Mouse (Mus musculus) adrenal gland (tissue): ENCODE measurements around the gene Sgca.

Experiments used
- intact Hi-C: fragments of 180-260 bp; cut with DNase I; formaldehyde crosslinking; loops from one replicate; pipeline ENCODE4 v1.15.1; 2025

Sgca gene

DNA sequence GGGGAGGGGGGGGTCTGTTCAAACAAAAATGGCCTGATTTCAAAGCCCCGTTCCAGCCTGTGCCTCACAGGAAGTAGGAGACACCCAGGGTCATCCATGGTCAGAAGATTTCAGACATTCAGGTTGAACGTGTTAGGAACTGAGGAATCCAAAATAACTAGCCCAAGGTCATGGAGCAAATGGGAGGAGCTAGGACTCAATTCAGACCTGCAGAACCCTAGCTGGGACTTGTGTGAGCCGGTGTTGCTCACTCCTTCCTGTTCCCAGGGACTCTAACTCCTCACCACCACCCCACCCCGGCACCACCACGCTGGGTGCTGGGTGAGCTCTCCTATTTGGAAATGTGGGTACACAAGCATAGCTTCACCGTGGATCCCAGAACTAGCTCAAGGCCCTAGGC lies 11.2 kb upstream of the Sgca start:
- intact Hi-C loops = no loop called here

DNA sequence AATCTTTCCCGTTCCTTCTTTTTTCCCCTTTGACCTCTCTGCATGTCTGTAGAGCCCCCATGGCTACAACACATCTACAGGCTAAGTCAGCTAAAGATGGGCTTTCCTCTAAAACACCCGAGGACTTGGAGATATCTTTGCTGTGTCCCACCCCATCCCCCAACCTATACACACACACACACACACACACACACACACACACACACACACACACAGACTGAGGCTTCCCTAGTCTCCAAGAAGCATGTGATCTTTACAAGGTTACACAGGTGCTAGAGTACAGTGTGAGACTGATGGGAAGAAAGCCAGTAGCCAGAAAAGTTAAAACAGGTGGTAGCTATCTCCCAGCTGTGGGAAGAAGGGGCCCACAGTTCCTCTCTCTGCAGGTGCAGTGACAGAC lies 10.3 kb upstream of the Sgca start:
- intact Hi-C loops = no loop called here

DNA sequence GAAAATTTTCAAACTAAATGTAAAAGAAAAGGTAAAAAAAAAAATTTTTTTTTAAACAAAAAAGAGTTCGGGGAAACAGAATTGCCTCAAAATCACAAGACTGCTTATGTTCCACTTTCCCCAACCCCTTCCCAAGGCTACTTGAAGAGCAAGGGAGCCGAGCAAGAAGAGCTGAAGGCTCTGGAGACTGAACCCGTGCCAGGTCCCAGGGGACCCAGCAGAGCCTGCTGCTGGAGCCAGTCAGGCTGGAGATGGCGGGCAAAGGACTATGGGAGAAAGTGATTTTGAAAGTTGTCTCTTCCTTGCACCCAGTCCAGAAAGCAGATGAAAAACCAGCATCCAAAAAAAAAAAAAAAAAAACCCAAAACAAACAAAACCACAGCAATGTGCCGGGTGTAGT lies 9.7 kb upstream of the Sgca start:
- intact Hi-C loops = no loop called here

DNA sequence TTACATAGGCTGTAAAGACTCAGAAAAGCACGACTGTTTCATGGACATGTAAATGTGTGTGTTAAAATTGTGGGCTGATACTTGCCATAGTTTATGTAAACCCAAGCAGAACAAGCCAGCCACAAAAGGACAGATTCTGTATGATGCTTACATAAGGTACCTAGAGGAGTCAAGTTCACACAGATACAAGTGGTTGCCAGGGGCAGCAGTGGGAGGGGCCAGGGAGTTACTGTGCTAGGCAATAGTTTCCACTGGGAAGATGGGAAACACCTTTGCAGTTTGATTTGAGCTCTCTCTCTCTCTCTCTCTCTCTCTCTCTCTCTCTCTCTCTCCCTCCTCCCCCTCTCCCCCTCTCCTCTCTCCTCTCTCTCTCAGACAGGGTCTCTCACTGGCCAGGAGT lies 9.0 kb upstream of the Sgca start:
- intact Hi-C loops = no loop called here

DNA sequence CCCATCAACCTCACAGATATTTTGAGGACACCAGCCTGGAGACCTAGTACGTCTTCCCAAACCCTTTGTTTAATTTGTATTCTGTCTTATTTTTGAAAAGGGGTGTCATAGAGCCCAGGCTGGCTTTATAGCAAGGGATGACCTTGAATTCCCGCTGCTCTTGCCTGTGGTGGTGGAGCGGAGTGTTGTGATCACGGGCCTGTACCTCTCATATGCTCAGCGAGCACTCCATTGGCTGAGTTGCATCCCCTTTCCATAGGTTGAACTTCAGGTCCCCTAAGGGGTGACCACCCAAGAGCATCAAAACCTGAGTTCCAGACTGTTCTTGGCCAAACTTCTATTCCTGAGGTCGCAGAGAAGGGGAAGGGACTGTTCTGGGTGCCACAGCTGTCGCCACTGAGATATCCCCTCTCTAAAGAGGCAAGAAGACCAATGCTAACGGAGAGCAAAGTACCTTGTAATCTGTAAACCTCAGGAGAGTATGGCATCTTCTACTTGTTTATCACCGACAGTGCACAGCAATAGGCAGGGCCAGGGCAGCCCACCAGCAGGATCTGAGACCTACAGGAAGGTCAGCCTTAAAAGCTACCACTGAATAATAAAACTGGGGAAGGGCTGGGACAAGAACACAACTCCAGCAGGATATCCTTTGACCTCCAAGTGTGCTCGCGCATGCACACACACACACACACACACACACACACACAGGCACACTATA lies 3.5 kb upstream of the Sgca start:
- intact Hi-C loops = loop anchor here (2.0 kb wide), 1 partner anchor 21 kb away; no protein-coding TSS in a partner anchor

DNA sequence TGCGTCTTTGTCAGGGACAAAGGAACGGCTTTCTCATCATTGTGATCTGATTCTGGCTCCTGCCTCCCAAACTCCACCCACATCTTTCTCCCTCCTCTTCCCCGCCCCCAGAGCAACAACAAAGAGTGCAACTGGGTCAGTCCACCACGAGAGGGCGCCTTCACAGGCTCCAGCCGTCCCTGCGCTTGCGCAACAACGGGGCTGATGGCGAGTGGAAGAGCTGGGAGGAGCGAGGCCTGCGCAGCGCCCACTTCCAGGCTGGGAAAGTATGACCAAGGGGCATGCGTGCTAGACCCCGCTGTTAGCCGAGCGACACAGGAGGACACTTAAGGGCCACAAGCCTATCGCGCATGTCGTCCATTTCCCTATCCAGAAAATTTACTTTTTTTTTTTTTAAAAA lies 2.8 kb upstream of the Sgca start:
- intact Hi-C loops = loop anchor here (2.0 kb wide), 1 partner anchor 22 kb away; no protein-coding TSS in a partner anchor

DNA sequence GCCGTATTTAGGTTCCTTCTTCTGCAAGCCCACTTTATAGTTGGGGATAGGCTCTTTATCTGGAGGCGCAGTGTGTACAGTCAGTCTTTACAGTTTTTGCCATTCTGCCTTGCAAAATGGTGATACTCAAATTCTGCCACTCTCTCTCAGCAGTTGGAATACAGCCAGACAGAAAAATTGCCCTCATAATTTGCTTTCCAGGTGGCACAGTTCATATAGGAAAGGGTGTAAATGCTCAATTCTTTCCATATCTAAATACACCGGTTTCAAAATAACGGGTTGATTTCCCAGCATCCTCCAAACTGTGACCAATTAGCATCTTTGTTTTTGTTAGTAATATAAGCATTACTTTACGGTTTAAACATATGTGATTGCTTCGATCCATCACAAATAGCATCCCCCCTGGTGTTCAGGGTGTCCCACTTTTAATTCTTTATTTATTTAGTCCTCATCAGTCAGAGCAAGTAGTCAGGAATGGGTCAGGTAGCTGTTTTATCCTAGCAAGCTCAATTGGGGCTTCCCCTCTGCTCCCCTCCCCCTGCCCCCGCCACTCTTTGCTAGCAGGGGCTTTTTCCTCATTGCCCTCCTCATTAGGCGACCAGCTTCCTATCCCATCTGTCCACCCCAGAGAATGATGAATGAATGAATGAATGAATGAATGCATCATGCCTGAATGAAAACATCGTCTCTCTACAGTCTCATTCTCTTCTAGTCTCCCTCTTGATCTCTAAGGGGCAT lies 2.2 kb upstream of the Sgca start:
- intact Hi-C loops = loop anchor here (2.0 kb wide), 1 partner anchor 22 kb away; no protein-coding TSS in a partner anchor

DNA sequence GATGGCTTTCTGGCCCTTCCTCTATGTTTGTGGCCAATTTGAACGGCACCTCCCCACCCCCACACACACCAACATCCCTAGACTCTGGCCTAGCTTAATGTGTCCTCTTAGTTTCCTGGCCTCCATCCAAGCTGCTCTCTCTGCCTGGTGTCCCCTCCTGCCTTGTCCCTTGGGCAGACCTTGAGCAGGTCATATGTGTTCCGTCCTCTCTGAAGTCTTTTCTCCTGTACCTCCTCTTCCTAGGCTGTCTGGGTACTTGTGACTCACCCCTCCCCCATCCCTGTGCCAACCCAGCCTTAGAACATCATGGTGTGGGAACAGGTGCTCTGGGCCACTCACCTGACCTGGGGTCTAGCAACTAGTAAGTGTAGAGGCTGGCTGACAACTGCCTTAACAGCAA lies 1.2 kb downstream of the Sgca start:
- intact Hi-C loops = no loop called here

DNA sequence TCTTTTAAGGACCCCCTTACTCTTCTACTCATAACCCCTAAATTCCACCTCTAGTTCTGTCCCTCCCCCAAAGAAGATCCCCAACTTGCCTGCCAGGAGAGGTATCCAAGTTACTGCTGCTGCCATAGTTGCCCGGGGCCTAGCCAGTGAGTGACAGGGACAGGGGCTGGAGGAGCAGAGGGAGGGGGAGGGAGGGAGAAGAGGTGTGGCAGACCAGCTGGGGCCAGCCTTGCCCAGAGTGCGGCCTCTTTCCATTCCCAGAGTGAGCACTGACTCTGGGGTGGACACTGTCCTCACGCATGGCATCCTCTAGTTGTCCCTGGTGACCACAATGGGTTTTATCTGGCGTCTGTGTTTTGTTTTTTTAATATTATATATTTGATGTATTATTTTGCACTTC lies 2.8 kb downstream of the Sgca start:
- intact Hi-C loops = no loop called here

DNA sequence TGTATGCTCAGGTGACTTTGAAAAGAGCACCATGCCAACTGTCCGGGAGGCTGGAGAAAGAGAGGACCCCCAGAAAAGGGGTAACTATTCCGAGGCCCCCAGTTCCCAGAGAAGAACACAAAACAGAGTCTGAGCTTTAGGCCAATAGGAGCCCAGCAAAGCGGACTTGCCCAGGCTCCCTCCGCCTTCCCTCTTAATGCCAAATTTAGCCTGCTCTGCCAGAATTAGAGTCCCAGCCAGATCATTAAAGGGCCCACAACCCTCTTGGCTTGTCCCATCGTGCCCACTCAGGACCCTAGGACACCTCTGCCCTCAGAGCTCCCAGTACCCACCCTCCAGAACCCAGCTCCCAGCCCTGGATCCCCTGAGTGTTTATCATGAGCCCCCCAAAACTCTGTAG lies 3.2 kb downstream of the Sgca start:
- intact Hi-C loops = no loop called here

DNA sequence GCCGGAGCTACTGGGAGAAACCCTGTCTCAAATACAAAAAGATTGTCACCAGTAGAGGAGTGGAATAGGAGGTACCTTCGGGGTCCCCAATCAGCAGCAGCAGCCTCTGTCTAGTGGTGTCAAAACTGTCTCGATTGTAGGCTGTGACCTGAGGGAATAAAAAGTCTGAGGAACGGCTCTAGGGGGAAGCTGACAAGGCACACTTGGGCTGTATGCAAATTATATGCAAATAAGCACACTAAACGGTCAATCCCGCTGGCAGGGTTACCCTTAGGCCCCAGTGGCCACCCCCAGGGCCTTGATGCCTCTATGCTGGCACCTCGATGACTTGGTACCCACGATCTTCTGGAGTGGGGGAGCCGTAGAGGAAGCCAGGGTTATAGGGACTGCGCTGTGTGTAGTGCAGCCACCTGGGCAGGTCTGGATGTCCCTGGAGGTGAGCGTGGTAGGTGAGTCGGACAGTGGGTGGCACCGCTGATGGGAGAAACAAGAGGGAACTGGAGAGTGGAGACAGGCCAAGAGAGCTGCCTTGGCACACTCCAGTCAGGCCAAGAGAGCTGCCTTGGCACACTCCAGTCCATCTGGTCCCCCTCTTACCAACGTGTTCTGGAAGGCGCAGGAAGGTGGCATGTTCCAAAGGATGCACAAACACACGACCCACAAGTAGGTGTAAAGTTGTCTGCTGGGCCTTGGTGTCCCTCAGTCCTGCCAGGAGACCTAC lies 4.1 kb downstream of the Sgca start:
- intact Hi-C loops = no loop called here

DNA sequence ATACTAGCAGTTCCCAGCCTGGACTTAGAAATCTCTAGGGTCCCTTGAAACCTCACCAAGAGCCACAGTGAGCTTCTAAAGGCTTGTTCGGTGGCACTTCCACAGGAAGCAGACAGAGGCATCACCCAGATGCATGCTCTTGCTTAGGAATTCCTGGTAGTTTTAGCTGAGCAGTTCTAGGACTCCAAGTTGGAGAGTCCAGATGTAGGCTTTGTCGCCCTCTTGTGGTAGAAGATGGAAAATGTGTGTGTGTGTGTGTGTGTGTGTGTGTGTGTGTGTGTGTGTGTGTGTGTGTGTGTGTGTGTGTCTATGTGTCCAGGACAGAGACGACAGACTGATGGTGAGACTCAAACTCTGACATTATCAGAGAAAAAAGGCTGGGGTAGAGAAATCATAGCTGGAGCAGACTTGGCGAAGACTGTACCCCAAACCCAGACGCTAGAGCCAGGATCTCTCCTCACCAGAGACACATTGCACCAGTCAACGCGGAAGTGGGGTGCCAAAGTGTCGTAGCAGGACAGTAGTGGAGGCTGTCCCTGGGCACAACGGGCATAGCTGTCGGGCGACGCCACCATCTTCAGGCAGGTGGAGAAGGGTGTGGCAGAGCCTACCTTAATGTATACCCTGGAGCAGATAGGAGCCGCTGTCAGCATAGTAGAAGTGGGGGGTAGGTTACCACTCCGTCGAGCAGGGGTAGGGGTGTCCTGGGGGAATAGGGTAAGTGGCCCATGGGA lies 5.8 kb downstream of the Sgca start:
- intact Hi-C loops = loop anchor here (1.0 kb wide), 1 partner anchor 31 kb away; no protein-coding TSS in a partner anchor

DNA sequence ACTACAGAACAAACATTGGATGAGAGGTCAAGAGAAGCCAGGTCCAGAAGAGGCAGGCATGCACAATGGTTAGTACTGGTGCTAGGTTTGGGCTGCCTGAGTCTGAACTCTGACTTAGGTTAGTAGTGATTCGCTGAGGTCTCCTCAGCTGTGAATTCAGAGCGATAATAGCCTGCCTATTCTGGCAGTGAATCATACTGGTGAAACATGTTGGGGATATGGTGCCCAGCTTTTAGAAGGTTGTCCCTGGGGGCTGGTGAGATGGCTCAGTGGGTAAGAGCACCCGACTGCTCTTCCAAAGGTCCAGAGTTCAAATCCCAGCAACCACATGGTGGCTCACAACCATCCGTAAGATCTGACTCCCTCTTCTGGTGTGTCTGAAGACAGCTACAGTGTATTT lies 6.4 kb downstream of the Sgca start:
- intact Hi-C loops = loop anchor here (1.0 kb wide), 1 partner anchor 30 kb away; no protein-coding TSS in a partner anchor

DNA sequence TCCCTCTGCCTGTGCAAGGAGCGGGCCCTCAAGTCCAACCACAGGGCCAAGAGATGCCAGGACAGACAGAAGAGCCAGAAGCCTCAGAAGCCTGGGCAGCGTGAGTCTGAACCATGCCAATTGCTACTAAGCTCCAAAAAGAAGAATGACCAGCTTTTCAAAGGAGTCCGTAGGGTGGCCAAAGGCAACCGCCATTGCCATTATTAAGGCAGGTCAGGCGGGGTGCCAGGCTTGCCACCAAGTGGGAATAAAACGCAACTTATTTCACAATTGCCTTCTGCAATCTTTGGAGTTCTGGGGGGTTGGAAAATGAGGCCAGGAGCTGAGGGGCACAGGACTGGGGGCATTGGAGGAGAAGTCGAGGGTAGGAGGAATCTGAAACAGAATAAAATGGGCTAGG lies 7.9 kb downstream of the Sgca start:
- intact Hi-C loops = no loop called here

DNA sequence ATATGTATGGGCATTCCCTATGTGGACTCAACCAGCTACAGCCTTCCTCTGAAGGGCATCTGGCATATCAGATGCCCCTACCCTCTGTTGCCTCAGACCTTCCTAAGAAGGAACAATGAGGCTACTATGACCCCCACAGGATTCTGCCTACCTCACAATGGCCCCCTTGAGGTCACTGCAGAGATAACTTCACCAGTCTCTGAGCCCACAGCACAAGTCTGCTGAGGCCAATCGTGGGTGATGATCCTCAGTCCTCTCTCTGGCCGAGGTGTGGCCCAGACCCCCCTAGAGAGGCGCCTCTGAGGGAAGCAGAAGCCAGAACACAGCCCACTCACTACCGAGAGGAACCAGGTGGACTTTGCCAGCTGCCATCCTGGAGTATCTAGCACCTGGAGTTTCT lies 8.7 kb downstream of the Sgca start, which contains the start of gene Hils1:
TSS of gene Hils1 (plus strand) at position 175 of the 400 bp plus-strand sequence.
- intact Hi-C loops = no loop called here

DNA sequence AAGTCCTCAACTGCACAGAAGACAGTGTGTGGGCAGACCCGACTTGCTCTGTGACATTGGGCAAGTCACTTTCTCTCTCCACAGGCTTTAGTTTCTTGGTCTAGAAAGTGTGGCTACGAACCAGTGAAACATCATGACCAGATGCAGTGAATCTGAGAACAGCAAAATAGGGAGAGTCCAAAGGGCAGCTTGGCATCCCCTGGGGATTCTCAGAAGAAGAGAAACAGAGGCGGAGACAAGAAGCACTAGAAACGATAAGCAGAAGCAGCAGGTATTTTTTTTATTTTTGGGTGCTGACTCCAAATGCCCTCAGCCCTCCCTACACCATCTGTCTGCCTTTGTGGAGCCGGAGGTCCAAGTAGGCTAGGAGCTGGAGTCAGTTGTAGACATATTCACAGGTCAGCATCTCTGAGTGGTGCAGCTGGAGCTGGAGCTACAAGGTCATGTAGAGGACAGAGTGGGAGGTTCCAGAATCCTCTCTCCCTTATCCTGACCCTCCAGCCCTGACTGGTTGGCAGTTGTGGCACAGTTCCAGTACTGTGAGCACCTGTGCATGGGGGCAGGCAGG lies 13.5 kb downstream of the Sgca start:
- intact Hi-C loops = no loop called here

DNA sequence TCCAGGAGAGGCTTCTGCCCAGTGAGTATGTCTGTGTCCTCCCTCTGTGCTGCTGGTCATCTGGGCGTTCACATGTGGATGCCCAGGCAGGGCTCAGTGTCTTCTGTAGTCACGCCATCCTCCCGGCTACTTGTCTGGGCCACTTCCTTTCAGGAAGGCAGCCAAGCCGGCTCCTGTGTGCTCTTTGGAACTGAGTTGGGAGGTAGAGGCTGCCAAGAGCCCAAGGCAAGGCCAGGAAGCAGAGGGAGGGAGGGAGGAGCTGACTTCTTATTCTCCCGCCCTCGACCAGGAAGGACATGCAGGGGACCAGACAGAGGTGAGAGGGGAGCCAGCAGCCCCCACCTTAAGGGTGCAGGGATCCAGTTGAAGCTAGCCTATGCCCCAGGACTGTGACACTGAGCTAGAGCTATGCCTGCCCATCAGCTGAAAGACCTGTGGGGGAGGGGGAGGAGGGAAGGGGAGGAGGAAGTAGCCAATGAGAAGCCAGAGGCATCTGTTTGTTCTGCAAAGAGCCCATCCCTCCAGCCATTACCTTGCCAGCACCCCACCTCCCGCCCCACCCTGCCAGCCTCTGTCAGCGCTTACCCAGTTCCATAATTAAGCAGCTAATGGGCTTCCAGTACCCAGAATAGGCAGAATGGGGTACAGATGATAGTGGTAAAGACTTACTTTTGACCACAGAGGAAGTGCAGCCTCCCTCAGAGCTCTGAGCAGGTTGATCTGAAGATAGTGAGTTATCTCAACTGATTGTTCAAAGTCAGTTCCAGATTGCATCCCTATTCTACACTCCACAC lies 17.9 kb downstream of the Sgca start:
- intact Hi-C loops = no loop called here

DNA sequence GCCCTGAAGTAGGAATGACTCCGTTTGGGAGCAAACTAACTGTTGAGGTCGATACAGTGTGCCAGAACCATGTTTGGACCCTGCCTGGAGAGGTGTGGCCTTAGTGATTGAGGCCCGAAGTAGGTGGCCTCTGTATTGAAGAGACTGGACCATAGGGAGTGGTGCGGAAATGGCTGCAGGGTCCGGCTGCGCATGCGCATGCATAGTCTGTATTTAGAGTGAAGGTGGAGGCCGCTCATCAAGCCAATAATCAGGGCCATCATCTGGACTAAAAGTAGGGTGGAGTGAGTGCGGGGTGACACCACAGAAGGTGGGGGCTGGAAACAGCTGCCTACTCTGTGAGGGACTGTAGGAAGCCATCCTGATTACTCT lies 18.4 kb downstream of the Sgca start:
- intact Hi-C loops = no loop called here

DNA sequence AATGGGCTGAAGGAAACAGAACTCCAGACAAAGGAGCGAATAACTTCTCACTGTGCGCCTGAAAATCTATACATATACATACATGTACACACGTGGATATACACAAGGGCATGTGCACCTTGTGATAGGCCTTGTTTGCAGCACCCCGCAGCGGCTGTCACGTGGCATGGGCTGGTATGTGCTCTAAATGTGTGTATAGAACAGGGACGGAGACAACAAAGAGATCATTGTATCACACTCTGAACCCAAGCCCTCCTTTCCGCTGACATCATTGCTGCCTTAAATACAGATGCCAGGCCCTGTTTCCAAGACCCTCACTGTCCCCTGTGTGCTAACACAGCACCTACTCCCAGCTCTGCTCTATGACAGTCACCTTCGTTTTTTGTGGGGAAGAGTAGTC lies 21.0 kb downstream of the Sgca start:
- intact Hi-C loops = no loop called here

DNA sequence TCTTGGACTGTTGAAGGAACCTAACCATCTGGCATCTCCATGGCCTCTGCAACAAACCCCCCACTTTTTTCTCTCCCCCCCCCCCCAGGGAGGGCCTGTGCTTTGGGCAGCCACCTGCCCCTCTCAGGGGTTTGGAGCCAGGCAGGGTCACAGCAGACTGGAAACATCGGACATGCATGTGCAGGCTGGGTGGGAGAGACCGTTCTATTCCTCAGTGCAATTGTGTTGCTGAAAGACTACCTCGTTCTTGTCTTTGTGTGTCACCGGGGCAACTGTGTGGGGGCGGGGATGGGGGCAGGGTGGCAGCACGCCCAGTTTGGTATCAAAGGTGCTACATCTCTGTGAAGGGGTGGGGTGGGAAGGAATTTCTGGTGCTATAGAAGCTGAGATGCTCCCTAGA lies 24.0 kb downstream of the Sgca start:
- intact Hi-C loops = no loop called here
